Mouse (Mus musculus): ENCODE results near the gene Gm10638.

GRCm38 (mm10) chr8:86779207-86779606, 33.7 kb downstream of the Gm10638 start:
- TF ChIP-seq CTCF (IDR thresholded peaks at IDR 0.05; ENCODE audit: low read depth, low read length) (no peak), EP300 (IDR thresholded peaks at IDR 0.05; ENCODE audit: insufficient read depth, low read depth, low read length) (no peak), POLR2A (IDR thresholded peaks at IDR 0.05; ENCODE audit: insufficient read depth, low read length) (no peak)

Data from ES-Bruce4 (cell line).